Mouse (Mus musculus) embryonic facial prominence, embryonic 11.5 days (tissue): ENCODE data around the gene Elmo1. TPM values are rescaled to one million over a fixed set of nuclear protein-coding genes. Genes with fewer than 3 reads are reported as not detected.

Experiments used
- ATAC-seq: fragments of 200-750 bp; cut with Nextera tagmentation; replicated peaks from 2 replicates; pipeline ENCODE4 v1.8.0; 2017; ENCODE audit warnings: low read depth; ENCODE audit not compliant: insufficient number of reproducible peaks, low FRiP score, low TSS enrichment
- DNase-seq: peaks from one replicate; pipeline ENCODE4 v3.0.0-alpha.2; 2015; ENCODE audit warnings: low spot score
- H3K27ac ChIP-seq: fragments of 300-500 bp; sonication (generic); replicated peaks from 2 replicates; pipeline ENCODE4 v1.5.1; 2014; ENCODE audit warnings: mild to moderate bottlenecking, low read depth, low read length, control low read depth
- H3K27me3 ChIP-seq: fragments of 300-500 bp; sonication (generic); 2 replicates; pipeline ENCODE4 v1.6.1; 2014; ENCODE audit warnings: mild to moderate bottlenecking, low read length, moderate library complexity, mixed read lengths; ENCODE audit not compliant: control insufficient read depth, insufficient read depth
- H3K36me3 ChIP-seq: fragments of 300-500 bp; sonication (generic); replicated peaks from 2 replicates; pipeline ENCODE4 v1.6.1; 2014; ENCODE audit warnings: low read depth, mild to moderate bottlenecking, low read length, moderate library complexity, mixed read lengths; ENCODE audit not compliant: control insufficient read depth, insufficient read depth
- H3K4me1 ChIP-seq: fragments of 300-500 bp; sonication (generic); 2 replicates; pipeline ENCODE4 v1.6.1; 2014; ENCODE audit warnings: low read length, mixed read lengths; ENCODE audit not compliant: control insufficient read depth, insufficient read depth
- H3K4me2 ChIP-seq: fragments of 300-500 bp; sonication (generic); 2 replicates; pipeline ENCODE4 v1.6.1; 2014; ENCODE audit warnings: low read depth, mild to moderate bottlenecking, control low read depth, low read length, moderate library complexity
- H3K4me3 ChIP-seq: fragments of 300-500 bp; sonication (generic); 2 replicates; pipeline ENCODE4 v1.5.1; 2014; ENCODE audit warnings: low read depth, low read length, control low read depth
- H3K9ac ChIP-seq: fragments of 300-500 bp; sonication (generic); replicated peaks from 2 replicates; pipeline ENCODE4 v1.6.1; 2014; ENCODE audit warnings: mild to moderate bottlenecking, control low read depth, low read length
- H3K9me3 ChIP-seq: fragments of 300-500 bp; sonication (generic); replicated peaks from 2 replicates; pipeline ENCODE4 v1.6.1; 2016; ENCODE audit warnings: mild to moderate bottlenecking, low read length, inconsistent platforms, mixed read lengths; ENCODE audit not compliant: control insufficient read depth
- WGBS: fragments of 180-500 bp; shearing (Covaris S2); extraction: QIAGEN DNeasy Blood & Tissue Kit; methylation state at CpG from one replicate; pipeline ENCODE4 v1.1.7; 2014; 5-methylcytosine and 5-hydroxymethylcytosine counted together
- polyA plus RNA-seq: library from polyadenylated mRNA; unstranded; fragments of >200 nt; fragmentation: Nextera tagmentation; extraction: Ambion mirVana; gene quantifications from 2 replicates; pipeline ENCODE4 v1.2.1, GENCODE M21; 2014

Elmo1 gene
- polyA plus RNA-seq, 1 experiment from 2014 or later, result 8.8 TPM

DNA sequence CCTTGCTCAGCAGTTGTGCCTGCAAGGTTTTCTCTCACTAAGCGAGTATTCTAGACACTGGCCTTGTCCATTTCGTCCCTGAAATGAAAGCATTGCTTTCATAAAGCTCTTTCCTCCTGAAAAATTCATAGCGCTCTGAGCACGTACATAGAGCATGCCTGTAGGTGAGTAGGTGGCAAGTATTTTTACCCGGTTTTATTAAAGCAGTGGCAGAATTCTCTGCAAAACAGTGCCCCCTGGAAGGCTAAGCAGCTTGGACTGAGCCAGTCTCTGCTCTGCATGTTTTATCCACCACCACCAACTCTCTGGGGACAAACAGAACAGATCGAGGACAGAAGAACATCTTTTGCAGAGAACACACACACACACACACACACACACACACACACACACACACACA is 340.6 kb downstream of the Elmo1 start:
- H3K9me3 ChIP-seq, result no peaks in the 10 kb centered on the region
- no peaks in the 10 kb centered on the region for H3K36me3 ChIP-seq
- H3K27me3 ChIP-seq, result no peaks in the 10 kb centered on the region
- H3K4me2 ChIP-seq, result no peak overlapping the region
- 78% methylated on average over 6 of the region's 6 CpGs for WGBS
- H3K9ac ChIP-seq, result no peak overlapping the region
- H3K4me3 ChIP-seq, result no peak overlapping the region
- no peak overlapping the region for H3K27ac ChIP-seq
- ATAC-seq, result no peak
- H3K4me1 ChIP-seq, result no peaks in the 10 kb centered on the region
- DNase-seq, result no peak

DNA sequence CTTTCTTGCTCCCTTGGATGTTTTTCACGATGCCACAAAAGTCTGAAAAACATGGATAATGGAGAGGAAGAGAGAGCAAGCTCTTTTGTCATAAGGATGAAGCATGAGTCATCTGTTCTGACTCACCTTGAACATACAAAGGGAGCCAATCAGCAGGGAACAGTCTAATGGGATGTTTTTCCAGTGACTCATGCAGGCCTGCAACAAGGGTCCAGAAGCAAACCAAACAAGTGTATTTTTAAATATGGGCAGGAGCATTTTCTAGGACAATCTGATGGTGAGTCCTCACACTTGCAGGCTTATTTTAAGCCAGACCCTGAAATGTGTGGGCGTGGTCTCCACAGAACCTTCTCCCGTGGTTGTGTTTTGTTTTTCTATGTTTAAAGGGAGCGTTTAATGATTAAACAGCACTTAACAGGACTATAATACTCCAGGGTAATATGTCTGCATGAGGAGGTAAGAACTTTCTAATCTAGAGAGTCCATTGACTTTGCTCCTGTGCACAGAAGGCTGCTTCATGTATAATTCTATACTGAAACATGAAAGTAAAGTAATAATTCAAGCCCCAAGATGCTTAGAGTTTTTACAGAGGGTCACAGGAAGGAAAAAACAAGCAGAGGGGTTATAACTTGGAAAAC is 342.9 kb downstream of the Elmo1 start:
- DNase-seq (no peak), ATAC-seq (no peak)
- Histone ChIP-seq H3K36me3 (no peaks in the 10 kb centered on the region), H3K9ac (no peak overlapping the region), H3K9me3 (no peaks in the 10 kb centered on the region), H3K4me3 (no peak overlapping the region), H3K27ac (no peak overlapping the region), H3K27me3 (no peaks in the 10 kb centered on the region), H3K4me2 (no peak overlapping the region), H3K4me1 (no peaks in the 10 kb centered on the region)
- 73% methylated on average over 4 of the region's 4 CpGs for WGBS

DNA sequence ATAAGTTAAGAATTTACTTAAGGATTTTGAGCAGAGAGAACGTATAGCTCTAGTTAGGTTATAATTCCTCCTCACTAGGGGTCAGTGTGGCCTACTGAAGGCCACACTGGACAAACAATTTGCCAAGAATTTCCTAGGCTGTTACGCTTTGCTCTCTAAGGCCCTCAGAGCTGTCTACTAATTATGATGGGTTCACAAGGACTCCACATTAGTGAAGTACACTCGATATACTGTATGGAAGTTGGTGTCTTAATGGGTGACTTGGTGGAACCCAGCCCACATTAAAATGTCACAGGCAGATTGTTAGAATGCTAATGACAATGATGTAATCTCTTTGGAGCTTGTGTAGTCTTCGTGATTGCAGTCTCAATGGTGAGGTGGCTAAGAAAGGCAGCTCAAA is 343.7 kb downstream of the Elmo1 start:
- no peak for DNase-seq
- Histone ChIP-seq H3K4me2 (no peak overlapping the region), H3K27ac (no peak overlapping the region), H3K4me1 (no peaks in the 10 kb centered on the region), H3K9me3 (no peaks in the 10 kb centered on the region), H3K36me3 (no peaks in the 10 kb centered on the region), H3K9ac (no peak overlapping the region), H3K27me3 (no peaks in the 10 kb centered on the region), H3K4me3 (no peak overlapping the region)
- 73% methylated on average over 4 of the region's 4 CpGs for WGBS
- no peak for ATAC-seq

DNA sequence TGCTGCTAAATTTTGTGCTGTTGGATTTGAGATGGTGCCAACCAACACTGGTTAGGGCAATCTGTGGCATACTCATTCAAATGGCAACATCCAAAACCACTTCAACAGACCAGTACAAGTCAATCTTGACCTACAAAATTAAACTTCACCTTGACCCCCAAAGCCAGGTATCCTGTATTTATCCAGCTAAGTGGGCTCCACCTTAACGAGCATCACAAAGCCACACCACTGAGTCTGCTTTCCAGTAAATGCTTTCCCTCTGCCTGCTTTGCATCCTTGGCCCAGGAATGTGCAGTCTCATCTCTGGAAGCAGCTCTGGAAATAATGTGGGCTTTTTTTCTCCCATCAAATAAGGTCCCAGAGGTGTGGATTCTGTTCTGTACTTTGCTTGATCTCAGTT is 349.1 kb downstream of the Elmo1 start:
- no peak for DNase-seq
- ATAC-seq, result no peak
- no peaks in the 10 kb centered on the region for H3K27me3 ChIP-seq
- no peak overlapping the region for H3K4me2 ChIP-seq
- no peak overlapping the region for H3K27ac ChIP-seq
- H3K36me3 ChIP-seq, result no peaks in the 10 kb centered on the region
- no peak overlapping the region for H3K9ac ChIP-seq
- no peaks in the 10 kb centered on the region for H3K9me3 ChIP-seq
- 79% methylated on average over 1 of the region's 1 CpGs for WGBS
- no peak overlapping the region for H3K4me3 ChIP-seq
- H3K4me1 ChIP-seq, result no peaks in the 10 kb centered on the region

DNA sequence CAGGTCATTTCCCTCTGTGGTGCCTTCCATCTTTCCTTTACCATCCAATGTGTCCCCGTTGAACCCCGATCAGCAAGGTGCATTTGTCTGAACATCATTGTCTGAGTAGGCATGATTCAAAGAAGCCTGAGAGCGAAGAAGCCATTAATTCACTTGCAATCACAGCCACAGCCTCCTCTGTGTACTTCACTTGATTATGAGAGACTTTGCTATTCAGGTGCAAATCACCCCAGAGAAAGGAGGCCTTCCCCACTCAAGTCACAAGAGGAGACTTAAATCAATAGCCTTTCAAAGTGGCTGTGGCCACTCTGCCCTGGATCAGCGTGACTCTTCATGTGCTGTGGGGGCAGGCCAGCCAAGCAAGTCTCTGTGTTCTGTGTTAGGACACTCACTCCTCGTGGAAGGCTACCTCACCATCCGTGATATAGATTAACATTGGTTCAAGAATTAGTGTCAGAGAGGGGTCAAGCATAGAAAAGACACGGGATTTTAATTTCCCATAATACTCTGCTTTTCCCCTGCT is 360.5 kb downstream of the Elmo1 start:
- no peak overlapping the region for H3K9ac ChIP-seq
- DNase-seq (no peak), ATAC-seq (no peak)
- H3K27me3 ChIP-seq, result no peaks in the 10 kb centered on the region
- no peaks in the 10 kb centered on the region for H3K36me3 ChIP-seq
- no peak overlapping the region for H3K27ac ChIP-seq
- no peak overlapping the region for H3K4me3 ChIP-seq
- H3K4me2 ChIP-seq, result no peak overlapping the region
- no peaks in the 10 kb centered on the region for H3K4me1 ChIP-seq
- H3K9me3 ChIP-seq, result no peaks in the 10 kb centered on the region
- WGBS, result 76% methylated on average over 7 of the region's 7 CpGs

DNA sequence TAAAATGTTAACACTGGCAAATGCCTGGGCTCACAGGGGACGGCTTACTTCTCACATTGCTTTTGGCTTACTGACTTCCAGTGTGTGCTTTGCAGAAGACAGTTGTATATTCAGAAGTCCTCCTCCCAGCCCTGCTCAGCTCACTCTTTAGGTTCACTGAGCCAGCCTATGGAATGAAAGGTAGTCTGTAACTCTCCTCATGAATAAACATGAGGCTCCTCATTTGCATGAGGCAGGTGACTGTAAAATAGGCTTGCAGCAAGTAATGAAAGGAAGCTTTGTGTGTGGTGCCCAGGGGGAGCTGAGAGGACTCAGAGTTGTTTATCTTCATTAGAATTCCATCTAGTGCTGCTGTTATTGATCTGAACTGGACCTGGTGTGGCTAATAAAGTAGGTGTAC is 364.0 kb downstream of the Elmo1 start:
- no peak for ATAC-seq
- WGBS, result 73% methylated on average over 1 of the region's 1 CpGs

DNA sequence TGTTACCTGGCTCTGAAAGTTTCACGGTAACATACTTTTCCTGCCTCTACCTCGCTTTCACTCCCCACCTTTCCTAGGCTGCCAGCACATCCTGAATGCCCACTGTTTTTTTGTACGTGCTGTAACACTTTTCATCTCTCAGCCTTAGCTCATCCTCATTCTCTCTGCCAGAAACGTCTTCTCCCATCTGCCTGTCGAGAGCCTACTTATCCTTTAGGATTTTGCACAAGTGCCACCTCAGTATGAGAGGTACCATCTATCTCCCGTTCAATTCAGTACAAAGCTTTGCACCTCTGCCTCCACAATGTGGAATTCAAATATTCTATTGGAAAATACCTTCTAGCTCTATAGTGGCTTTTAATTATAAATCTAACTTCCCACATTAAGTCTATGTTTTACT is 369.7 kb downstream of the Elmo1 start:
- no peaks in the 10 kb centered on the region for H3K36me3 ChIP-seq
- no peaks in the 10 kb centered on the region for H3K27me3 ChIP-seq
- no peaks in the 10 kb centered on the region for H3K9me3 ChIP-seq
- H3K4me3 ChIP-seq, result no peak overlapping the region
- ATAC-seq (no peak), DNase-seq (no peak)
- H3K9ac ChIP-seq, result no peak overlapping the region
- WGBS, result 83% methylated on average over 6 of the region's 6 CpGs
- H3K4me1 ChIP-seq, result no peaks in the 10 kb centered on the region
- H3K4me2 ChIP-seq, result no peak overlapping the region
- H3K27ac ChIP-seq, result no peak overlapping the region

More for the DNA sequence above, 364.0 kb downstream of the Elmo1 start:
- Histone ChIP-seq H3K4me1 (no peaks in the 10 kb centered on the region), H3K4me2 (no peak overlapping the region), H3K9ac (no peak overlapping the region), H3K9me3 (no peaks in the 10 kb centered on the region), H3K36me3 (no peaks in the 10 kb centered on the region), H3K27me3 (no peaks in the 10 kb centered on the region), H3K27ac (no peak overlapping the region), H3K4me3 (no peak overlapping the region)
- no peak for DNase-seq

DNA sequence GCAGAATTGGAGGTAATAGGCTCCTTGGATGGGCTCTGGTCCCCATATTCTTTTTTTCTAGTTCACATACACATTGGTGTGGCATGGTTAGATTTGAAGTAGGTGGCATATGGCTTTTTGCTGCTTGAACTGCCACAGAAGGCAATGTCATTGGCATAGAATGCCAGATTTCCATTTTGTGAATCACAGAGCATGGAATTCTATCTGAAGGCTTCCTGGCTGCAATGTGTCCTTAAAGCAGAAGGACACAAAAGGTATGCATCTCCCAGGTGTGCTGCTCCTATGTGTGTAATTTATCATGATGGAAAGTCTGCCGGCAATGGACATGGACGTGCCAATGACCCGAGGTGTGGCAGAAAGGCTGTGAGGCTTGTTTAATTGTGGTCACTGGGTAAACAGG is 371.2 kb downstream of the Elmo1 start:
- Histone ChIP-seq H3K36me3 (no peaks in the 10 kb centered on the region), H3K27ac (no peak overlapping the region), H3K27me3 (no peaks in the 10 kb centered on the region), H3K4me2 (no peak overlapping the region), H3K4me3 (no peak overlapping the region), H3K9me3 (no peaks in the 10 kb centered on the region), H3K9ac (no peak overlapping the region), H3K4me1 (no peaks in the 10 kb centered on the region)
- whole genome bisulfite sequencing, result 87% methylated on average over 3 of the region's 3 CpGs
- no peak for ATAC-seq
- no peak for DNase-seq
